Mouse (Mus musculus) right cerebral cortex, adult 18-20 months (tissue): Measurements from ENCODE around the gene Txndc8.
A peak's percentile ranks its signal among the peaks of the same experiment; 100 is the strongest.

Source experiments
- DNase-seq: peaks from one replicate; pipeline ENCODE4 v3.0.0; 2022; ENCODE audit warnings: mixed read lengths

The Txndc8 gene

DNA sequence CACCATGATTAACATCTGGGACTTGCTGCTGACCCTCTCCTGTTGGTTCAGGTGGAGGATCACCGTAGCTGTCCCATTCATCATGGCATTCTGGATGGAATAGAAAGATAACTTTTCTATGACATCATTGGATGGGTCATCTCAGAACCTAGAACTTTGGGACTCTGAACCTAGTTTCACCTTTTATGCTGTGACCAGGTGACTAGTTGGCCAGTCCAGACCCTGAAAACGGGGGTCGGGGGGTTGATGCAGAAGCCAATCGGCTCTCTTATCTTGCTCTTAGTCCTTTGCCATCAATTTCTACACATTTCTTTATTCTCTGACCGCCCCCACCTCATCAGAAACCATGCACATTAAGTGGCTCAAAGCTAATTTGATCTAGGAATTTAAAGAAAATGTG lies at the start of gene Txndc8:
TSS of gene Txndc8 (minus strand) at position 101 of the 400 bp plus-strand sequence.
- DNase-seq: no peak

DNA sequence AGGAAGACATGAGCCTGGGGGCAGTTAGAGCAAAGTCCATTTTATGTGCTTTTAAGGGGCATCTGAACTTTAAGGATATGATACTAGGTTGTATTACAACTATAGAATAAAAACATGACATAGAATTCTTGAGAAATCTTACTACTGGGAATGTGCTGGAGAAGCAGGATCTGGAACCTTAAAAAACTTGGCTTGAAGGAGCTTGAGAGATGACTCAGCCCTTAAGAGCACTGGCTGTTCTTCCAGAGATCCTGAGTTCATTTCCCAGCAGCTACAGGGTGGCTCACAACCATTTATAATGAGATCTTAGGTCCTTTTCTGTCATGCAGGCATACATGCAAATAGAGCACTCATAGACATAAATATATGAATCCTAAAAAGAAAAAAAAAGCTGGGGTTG lies 46.7 kb upstream of the Txndc8 start:
- DNase-seq: no peak

DNA sequence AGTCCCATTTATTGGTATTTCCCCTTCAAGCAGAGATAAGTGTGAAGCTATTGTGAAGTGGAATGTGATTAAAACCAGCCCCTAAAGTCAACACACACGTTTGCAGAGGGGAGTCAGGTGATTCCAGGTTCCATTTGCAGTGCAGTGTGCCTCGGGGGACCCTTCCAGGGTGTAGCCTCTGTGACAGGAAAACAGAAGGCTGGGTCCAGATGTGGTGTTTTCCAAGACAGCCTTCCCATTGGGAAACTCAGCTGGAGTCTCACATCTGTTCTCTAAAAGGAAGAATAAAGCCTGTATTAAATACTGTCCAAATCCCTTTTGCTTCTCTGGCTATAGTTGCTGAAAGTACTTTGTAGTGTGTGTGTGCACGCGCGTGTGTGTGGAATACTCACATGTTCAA lies 45.5 kb upstream of the Txndc8 start:
- DNase-seq: no peak

DNA sequence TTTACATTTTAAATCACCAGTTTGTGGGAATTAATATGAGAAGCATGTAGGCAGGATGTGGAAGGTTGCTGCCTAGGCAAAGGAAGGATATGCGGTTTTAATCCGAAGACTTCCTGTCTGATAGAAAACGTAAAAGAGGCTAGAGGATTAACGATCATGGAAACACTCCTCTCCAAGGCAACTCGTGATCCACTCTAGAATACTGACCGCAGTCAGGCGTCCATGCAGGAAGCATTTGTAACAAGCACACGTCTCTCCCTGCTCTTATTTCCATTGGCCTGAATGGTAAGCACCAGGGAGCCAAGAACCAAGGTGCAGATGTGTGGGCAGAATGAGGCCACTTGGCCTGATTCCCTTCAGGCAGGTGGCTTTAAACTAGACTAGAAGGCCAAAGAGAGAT lies 41.8 kb upstream of the Txndc8 start:
- DNase-seq: no peak

DNA sequence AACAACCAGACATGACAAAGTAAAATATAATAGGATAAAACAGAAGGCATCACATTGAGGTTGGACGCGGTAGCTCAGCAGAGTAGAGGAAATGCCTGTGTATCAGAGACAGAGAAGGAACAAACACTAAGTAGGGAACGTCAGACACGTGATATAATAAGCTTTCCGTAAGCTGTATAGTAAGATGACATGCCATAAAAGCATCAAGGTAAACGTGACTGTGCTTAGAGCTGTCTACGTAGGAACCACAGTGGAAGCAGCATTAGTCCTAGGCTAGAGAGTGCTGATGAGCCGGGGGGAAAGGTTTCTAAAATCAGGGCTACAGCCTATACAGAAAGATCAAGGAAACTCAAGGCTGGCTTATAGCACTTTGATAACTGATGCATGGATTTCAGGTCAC lies 41.4 kb upstream of the Txndc8 start:
- no peak for DNase-seq

DNA sequence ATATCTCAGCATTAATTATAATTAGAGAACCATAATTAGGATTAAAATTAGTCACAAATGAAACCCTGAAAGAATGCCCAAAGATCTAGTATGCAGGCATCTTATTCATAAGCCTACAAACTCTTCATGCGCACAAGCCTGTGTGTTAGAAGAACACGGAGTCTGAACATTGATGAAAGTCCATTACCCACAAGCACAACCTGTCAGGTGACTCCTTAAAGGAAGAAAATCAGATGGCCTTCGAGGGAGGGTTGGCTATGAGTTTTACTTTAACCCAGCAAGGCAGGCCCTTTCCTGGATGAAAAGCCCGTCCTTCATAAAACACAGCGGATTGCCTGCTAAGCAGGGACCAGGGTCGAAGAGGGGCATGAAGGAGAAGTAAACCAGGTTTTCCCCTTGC lies 35.9 kb upstream of the Txndc8 start:
- no peak for DNase-seq

DNA sequence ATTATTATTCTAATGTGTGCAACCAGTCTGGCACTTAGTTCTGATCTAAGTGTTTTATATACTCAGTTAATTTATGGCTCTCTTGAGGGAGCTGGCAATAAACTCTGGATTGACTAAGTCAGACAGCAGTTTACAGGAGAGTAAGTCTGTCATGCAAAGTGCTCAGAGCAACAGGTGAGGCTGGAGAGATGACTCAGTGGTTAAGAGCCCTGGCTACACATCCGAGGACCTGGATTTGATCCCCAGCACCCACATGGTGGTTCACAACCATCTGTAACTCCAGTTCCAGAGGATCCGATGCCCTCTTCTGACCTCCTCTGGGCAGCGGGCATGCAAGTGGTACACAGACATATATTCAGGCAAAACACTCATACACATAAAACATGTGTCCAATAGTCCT lies 35.4 kb upstream of the Txndc8 start:
- no peak for DNase-seq

DNA sequence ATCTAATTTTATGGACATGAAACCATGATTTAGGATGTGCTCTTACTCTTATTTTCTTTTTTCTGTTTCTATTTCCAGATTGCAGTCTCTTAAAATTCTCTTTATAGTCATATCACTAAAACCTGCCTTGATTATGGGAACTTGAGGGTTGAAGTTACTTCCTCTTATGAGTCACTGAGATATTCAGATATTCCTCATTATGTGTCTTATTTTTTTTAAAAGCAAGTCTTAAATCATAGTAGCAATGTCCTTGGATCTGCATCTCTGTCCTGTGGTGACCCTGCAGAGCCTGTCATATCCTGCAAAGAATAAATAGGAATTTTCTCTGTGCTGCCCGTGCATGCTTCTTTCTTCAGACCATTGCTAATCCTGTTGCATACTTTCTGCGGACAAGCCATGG lies 31.2 kb upstream of the Txndc8 start:
- no peak for DNase-seq

DNA sequence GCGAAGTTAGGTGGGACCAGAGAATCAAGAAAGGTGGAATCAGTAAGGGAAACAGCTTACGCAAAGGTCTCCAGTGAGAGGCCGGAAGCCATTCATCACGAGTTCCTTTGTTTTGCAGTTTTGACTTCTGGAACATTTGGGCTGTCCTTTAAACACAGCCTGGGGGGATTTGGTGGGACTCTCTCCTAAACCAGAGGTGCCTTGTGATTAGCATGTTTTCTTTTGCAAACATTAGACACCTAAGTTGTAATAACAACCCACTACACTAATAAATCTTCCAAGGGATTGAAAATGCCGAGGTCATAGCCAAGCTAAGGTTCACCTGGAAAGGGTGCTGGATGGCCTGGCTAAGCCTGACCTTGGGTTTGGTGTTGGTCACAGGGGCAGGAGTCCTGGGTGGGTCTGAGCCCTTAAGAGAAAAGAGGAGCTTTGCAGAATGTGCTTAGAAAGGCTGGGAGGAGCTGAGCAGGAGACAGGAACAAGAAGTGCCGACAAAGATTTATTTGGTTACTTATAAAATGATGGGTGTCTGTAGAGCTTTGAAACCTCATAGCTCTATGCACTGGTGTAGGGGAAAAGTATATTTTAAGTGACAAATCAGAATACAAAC lies 28.3 kb upstream of the Txndc8 start:
- no peak for DNase-seq

DNA sequence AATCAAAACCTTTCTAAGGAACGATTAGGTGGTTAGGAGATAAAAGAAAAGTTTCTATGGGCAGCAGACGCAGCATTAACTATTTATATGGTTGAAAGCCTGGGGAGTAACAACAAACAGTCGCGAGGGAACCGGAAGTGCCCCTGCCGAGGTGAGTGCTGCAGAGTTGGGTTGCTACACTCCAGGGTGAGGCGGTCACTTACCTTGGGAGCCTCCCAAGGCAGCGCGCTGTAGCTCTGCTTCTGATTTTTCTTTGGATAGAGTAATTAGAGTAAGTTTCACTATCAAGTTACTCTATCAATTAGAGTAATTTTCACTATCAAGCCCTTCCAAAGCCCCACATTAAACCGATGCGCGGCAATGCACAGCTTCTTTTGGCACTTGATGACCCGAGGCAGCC lies 25.7 kb upstream of the Txndc8 start:
- DNase-seq: no peak

DNA sequence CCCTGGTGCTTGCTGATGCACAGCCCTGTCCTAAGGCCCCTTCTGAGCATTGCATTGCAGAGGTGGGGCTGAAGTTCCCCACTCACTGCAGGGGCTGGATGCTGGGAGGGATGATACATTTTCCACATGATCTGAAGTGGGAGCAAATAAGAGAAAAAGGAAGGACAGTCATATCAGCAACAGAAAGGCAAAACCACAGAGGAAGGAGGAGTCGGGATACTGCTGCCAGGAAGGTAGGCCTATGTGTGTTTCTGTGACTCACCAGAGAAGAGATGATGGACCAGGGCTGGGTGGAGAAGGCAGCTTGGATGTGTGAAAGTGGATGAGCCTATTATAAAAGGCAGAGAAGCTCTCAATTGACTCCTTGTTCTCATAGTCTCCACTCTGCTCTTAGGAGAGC lies 23.8 kb upstream of the Txndc8 start:
- peak; percentile 3 for DNase-seq

DNA sequence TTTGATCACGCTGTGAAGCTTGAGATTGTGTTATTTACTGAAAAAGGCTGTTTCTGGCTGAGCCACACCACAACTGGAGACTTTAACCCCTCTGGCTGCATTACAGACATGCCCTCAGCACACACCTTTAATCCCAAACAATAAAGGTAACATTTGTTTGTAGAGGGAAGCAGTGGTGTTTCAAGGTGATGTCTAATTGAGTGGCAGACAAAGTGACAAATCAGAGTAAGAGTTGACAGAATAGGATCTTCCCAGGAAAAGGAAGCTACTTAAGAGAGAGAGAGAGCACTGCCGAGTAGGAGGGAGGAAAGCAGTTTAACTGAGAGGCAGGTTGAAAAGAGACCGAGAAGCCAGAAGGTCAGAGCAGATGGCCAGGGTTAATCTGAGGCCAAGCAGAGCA lies 5.4 kb downstream of the Txndc8 start:
- DNase-seq: no peak

DNA sequence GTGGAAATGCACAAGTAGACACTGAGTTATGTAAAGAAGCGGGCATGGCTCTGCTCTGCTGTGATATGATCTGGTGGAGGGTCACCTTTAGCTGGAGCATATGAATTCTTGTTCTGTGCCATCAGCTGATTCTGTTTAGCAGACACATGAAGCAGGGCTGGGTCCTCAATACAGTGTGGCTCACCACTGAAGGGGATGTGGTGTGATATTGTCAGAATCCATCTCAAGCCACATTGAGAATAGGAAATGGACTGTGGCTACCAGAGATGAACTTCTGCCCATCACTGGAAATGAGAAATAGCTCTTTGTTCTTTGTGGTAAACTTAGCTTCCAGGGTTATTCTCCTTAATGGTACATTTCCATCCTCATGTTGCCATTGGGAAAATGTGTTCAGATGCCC lies 17.5 kb downstream of the Txndc8 start:
- DNase-seq: no peak

DNA sequence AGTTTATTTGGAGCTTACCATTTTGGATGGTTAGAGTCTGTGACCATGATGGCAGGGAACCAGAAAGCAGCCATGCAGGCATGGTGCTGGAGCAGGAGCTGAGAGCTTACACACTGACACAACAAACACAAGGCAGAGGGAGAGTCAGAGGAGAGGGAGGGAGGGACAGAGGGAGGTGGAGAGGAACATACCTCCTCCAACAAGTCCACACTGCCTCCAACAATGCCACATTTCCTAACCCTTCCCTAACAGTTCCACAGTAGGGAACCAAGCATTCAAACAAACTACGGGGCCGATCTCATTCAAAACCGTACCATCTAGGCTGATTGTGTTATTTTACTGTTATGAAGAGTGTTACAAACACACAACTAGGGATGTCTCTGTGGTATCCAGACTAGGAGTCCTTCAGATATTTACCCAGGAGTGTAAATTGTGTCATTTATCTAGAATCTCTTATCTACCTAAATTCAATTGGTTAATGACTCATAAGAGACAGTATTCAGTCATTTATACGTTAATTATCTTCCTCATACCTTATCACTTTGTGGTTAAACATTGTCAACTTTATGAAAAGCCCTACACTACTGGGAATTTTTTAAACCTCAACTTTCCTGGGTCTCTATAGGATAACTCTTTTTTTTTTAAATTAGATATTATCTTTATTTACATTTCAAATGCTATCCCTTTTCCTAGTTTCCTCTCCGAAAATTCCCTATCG lies 34.4 kb downstream of the Txndc8 start:
- DNase-seq: no peak

DNA sequence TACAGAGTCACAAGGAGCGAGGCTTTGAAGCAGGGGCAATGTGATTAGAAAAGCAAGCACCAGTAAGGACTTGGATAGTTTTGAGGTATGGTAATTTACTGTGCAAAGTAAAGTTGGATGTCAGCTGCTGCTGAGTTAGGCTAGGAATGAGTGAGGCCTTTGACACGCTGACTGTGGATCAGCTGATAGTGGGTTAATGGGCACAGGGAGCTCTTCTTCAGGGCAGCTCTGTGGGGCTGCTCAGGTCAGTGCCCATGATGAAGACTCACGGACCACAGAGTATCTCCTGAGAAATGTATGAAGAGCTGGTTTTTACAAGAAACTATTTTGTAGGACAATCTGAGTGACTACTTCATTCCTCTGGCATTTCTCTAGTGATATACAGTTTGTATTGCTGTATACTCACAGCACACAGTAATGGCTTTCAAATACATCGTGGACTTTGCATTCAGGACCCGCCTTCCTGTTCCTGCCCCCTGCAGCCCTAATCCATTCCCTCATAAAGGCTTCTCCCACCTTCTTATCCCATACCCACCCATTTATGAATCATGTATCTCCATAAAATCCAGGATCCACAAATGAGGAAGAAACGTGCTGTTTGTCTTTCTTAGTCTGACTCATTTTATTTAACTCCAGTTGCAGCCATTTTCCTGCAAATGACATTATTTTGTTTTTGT lies 35.2 kb downstream of the Txndc8 start:
- DNase-seq: no peak

DNA sequence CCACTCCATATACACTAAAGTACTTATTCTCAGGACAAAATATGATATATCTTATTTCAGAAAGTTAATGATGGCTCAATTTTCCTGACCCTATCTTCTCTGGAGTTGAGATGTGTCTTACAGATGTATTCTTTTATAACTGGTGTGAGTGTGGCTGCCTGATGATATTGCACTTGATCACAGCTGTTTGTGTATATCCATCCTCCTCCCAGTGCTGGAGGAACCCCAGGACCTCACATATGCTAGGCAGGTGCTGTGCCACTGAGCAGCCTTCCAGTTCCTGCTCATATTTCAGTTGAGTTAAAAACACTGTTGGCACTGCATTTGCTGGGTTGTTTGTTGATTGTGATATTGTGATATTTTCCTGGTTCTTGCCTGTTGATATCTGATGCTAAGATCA lies 38.6 kb downstream of the Txndc8 start:
- DNase-seq: no peak

DNA sequence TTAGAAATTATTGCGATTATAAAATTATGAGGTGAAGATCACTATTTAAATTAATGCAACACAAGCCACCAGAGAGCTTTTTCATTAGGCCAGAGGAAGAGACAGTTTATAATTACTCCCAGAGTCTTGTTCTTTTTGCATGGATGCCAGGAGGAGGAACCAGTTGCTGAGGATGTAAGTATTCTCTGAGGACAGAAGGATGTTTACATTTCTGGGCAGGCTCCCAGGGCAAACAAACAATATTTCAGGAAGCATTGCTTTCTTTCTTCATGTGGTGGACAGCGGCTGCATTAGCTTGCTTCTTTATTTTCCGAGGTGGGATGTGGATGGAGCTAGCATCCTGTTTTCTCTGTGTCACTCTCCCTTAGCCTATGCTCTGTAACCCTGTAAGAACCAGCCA lies 41.7 kb downstream of the Txndc8 start:
- DNase-seq: no peak

DNA sequence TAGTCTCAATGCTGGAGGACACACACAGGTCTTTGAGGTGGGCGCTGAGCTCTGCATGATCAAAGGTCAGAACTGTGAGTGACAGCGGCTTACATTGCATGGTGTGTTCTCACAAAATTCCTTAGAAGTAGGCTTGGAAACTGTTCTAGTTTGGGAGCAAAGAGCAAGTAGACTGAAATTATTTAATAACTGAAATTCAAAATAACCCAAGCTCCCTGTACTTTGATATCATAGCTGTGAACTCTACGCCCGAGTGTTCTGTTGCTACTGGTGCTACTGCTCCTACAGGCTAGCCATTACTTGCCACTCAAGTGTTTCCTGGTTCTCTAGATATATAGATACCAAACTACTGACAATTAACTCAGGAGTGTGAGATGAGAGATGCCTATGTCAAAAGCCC lies 43.4 kb downstream of the Txndc8 start:
- DNase-seq: no peak

DNA sequence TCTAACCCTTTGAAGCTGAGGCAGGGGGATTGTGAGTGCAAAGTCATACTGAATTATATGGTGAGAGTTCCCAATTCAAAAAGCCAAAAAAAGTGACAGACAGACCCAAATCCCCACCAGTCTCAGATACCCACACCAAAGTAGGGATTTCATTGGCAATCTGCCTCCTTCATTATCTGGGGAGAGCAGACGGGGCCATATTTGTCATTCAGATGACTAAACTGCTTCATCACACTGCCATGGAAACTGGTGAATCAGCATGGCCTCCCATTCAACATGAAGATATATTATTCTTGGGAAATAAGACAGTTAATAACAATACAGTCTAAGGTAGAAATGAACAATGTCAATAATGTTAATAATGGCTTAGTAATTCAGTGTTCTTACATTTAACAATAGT lies 44.8 kb downstream of the Txndc8 start:
- DNase-seq: no peak

DNA sequence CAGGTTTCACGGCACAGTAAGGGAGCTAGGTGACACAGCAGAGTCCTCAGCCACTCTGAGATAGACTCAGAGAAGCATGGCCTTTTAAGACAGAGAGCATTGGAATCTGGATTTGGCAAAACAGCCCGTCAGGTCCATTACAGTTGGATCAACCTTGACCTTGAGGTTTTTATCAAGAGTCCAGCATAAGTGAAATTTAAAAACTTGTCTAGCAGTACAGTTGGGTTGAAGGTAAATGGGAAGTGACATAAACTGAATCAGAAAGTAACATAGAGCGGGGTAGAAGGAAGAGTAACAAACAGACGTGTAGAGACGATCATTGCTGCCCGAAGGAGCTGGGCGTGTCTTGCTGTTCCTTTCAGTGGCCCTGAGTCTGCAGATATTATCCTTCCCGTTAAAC lies 49.9 kb downstream of the Txndc8 start:
- no peak for DNase-seq

DNA sequence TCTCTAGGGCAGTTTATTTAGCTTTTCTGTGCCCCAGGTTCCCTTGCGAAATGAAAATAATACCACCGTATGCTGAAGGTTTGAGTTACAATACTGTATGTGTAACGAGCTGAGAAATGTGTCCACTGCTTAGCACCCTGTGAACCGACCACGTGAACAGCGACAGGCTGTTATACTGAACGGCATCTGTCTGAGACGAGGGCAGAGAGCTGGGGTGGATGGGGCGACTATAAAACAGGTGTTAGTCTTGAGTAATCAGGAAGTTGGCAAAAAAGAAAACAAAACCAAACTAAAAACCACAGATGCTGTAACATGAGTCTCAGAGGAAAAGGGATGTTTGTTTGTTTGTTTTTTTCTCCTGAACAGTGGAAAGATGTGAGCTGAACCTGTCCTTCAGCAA lies 50.8 kb downstream of the Txndc8 start:
- DNase-seq: no peak

DNA sequence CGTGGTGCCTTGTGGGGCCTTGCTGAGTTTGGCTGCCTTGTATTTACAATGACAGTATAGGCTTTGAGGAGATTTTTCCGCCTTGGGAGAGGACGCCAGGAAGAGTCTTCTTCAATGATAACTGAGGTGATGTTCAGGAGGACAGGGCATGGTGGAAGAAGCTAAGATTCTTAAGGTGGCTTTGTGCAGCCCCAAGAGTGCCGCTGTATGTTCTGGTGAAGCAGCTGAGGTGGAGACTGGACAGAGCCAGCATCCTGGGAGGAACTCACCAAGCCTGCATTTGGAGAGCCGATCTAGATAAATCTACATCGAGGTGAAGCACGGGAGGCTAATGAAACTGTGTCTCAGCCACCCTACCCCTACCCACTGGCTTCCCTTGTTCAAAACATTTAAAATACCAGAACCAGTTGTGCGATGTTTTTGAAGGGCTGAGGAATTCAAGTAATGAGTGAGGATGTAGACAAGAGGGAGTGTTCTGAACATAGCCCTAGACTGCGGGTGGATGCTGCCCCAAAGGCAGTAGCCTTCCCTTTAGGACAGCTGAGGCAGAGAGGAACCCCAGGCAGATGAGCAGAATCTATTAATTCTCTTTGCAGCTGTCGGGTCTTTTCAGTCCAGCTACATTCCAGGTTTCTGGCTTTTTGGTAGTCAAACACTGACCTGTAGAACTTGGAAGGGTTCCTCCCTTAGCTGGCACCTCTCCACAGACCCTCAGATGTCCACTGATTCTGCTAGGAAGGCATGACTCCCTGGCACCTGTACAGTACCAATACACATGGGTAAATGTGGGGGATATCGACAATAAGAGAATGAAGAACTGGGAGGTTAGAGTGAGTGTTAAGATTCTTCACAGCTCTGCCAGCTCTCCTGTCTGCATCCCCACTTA lies 51.5 kb downstream of the Txndc8 start:
- DNase-seq: no peak
